Mouse (Mus musculus): ENCODE results near the gene Gpsm1. TPM values are rescaled to one million over a fixed set of nuclear protein-coding genes. Genes with fewer than 3 reads are reported as not detected.
"Not testable (repeated sequence)": the region's sequence is repeated elsewhere in the genome, so short reads cannot be mapped to it uniquely, and the experiment has no call there.

Gene Gpsm1
- total RNA-seq, 2 experiments from 2014 or later = 10.7 to 14.0 TPM

GRCm38 (mm10) chr2:26364738-26365465 is 49.6 kb downstream of the Gpsm1 start:
- peak; percentile 52 to 64 for DNase-seq (ENCODE audit: low spot score in 2 of 2)

- no peak for DNase-seq (ENCODE audit: low spot score in 2 of 2)
These were observed 52.6 kb downstream of the Gpsm1 start for GRCm38 (mm10) chr2:26367911-26368310.

DNA sequence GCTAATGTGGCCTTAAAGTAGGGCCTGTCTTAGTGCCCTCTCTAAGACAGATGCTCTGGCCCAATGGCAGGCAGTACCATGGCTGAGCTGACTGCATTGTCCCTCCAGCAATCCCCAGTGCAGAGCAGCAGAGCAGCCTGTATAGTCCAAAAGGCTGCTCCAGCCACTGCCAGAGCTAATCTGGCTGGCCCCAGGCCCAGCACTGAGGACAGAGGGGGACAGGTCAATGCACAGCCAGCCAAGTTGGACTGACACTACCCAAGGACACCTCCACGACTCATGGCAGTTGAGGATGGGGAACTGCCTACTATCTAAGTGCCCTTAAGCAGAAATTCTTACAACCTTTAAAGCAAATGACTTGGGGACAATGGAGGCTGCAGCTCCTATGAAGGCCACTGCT is 53.3 kb downstream of the Gpsm1 start:
- DNase-seq (ENCODE audit: low spot score in 2 of 2) = no peak

DNA sequence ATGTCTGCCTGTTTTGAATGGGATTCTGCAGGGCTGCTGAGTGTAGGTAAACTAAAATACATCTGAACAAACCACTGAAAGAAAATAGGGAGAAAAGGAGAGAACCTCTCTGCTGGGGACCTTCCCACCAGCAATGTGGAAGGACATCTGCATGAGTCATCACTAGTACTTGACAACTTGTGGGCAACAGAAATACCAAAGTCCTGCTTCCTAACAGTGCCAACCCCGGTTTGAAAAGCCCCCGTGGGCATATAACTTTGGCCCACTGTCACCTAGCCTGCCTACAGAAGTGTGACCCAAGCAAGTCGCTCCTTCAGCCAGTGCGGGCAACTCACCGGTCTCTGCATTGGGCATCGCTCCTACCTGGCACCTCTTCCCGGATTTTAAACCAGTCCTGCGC is 57.1 kb downstream of the Gpsm1 start:
- no peak for DNase-seq (ENCODE audit: low spot score in 2 of 2)

DNA sequence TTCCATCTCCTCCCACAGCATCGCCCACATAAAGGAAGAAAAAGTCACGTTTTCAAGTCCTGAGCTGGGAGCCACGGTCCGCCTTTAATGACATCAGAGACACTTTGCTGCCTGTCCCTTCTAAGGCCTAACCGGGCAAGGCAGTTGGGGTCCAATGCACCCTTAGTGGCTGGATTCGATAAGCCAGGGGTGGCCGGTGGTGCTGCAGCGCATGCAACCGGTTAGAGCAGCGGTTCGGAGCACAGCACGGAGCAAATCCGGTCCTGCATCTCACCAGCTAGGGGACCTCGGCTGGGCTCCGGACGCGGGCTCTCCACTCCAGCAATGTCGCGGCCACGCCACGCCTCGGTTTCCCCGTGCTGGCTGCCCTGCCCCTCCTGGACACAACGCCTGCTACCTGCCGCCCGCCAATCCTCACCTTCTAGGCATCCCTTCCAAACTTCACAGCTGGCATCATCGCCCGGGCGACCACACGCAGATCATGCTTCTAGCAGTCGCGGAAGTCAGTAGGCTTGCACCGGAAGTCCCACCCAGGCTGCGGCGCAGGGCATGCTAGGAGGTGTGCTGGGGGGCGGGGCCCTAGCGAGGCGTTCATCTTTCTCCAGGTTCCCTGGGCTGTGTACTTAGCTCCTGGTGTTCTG is 64.9 kb downstream of the Gpsm1 start, which contains the start of gene Snapc4:
Gene Snapc4, minus strand, starts transcription at position 523 of the 641 bp plus-strand sequence.
- DNase-seq (ENCODE audit: low spot score in 2 of 2) = peak; percentile 77

DNA sequence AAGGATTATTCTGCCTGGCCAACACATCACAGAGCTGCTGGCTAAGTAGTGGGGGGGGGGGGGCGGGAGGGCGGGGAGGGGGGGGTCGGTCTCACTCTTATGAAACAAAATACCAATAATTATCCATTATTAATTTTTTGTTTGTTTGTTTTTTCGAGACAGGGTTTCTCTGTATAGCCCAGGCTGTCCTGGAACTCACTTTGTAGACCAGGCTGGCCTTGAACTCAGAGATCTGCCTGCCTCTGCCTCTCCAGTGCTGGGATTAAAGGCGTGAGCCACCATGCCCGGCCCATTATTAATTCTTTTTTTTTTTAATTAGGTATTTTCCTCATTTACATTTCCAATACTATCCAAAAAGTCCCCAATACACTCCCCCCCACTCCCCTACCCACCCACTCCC is 65.6 kb downstream of the Gpsm1 start:
- DNase-seq (ENCODE audit: low spot score in 2 of 2) = not testable (repeated sequence)

GRCm38 (mm10) chr2:26387713-26388112 is 72.4 kb downstream of the Gpsm1 start:
- DNase-seq (ENCODE audit: low spot score in 2 of 2) = no peak

- peak in 1 of 2 experiments; percentile 44 for DNase-seq (ENCODE audit: low spot score in 2 of 2)
These were observed 73.4 kb downstream of the Gpsm1 start for GRCm38 (mm10) chr2:26388682-26389153.

GRCm38 (mm10) chr2:26389154-26389690 is 73.9 kb downstream of the Gpsm1 start, which contains the start of the genes Entr1 and Pmpca:
Entr1 (minus strand) TSS chr2:26389316.
Pmpca (plus strand) TSS chr2:26389339.
- peak; percentile 82 to 88 for DNase-seq (ENCODE audit: low spot score in 2 of 2)

DNA sequence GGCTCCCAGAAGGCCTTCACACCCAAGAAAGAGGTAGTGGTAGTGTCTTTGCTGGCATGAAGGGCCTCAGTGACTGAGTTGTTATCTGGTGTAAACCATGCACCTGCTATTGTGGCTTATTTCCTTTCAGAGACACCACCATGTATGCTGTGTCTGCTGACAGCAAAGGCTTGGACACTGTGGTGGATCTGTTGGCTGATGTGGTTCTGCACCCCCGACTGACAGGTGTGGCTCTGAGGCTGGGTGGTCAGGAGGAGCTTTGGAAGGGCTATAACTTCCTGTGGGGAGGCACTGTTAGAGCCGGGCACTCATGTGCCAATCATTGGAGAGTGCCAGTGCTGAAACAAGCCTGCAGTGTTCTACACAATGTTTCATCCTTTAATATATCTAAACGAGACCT is 75.6 kb downstream of the Gpsm1 start:
- no peak for DNase-seq (ENCODE audit: low spot score in 2 of 2)

- no peak for DNase-seq (ENCODE audit: low spot score in 2 of 2)
These were observed 76.3 kb downstream of the Gpsm1 start for GRCm38 (mm10) chr2:26391617-26392016.

Other genes starting within 250 kb of the Gpsm1 start
- gene Nacc2, start 192.3 kb upstream of the Gpsm1 start, total RNA-seq (2021) = 10 to 100 TPM; 41.4 to 44.0 TPM
- 1 to 10 TPM in 1 of 2 experiments, not detected in 1; 3.2 TPM for gene Lhx3, start 107.2 kb upstream of the Gpsm1 start, total RNA-seq (2021)
- 10 to 100 TPM; 16.0 to 17.9 TPM for gene Qsox2, start 78.0 kb upstream of the Gpsm1 start, total RNA-seq (2021)
- under 1 TPM; 0.50 to 0.74 TPM for gene Ccdc187, start 21.0 kb upstream of the Gpsm1 start, total RNA-seq (2021)
- gene Dnlz, start 36.6 kb downstream of the Gpsm1 start, total RNA-seq (2021) = 10 to 100 TPM; 21.4 to 27.0 TPM
- gene Card9, start 45.4 kb downstream of the Gpsm1 start, total RNA-seq (2021) = 1 to 10 TPM; 1.9 to 2.0 TPM
- 10 to 100 TPM; 31.0 to 36.5 TPM for gene Snapc4, start 65.1 kb downstream of the Gpsm1 start, total RNA-seq (2021)
- 100 to 1,000 TPM; 114 to 119 TPM for gene Entr1, start 73.8 kb downstream of the Gpsm1 start, total RNA-seq (2021)
- 100 to 1,000 TPM; 139 to 150 TPM for gene Pmpca, start 73.8 kb downstream of the Gpsm1 start, total RNA-seq (2021)
- gene Inpp5e, start 93.7 kb downstream of the Gpsm1 start, total RNA-seq (2021) = 10 to 100 TPM; 13.9 to 16.1 TPM
- 10 to 100 TPM; 52.2 to 69.1 TPM for gene Sec16a, start 129.7 kb downstream of the Gpsm1 start, total RNA-seq (2021)
- gene Notch1, start 201.1 kb downstream of the Gpsm1 start, total RNA-seq (2021) = 10 to 100 TPM; 21.5 to 22.0 TPM

Data from adrenal gland, adult 18-20 months (tissue).